Mouse (Mus musculus) lung, adult 2 months (tissue): ENCODE measurements at regions not wholly inside any gene's neighbourhood (a gene's known extent, or its start where the extent isn't known, plus 50 kb on each side); places are given as distances from the start of the nearest gene placed in this dataset.

Experiments
- DNase-seq: peaks from one replicate; pipeline ENCODE4 v3.0.0; 2022
- H3K4me1 ChIP-seq: fragments of 200-500 bp; 2 replicates; pipeline ENCODE4 v1.6.1; 2011; ENCODE audit warnings: low read length; ENCODE audit not compliant: control insufficient read depth, insufficient read depth
- H3K4me3 ChIP-seq: fragments of 200-500 bp; replicated peaks from 2 replicates; pipeline ENCODE3; 2011; ENCODE audit warnings: low read depth, mild to moderate bottlenecking, control low read depth, low read length; ENCODE audit errors: extremely low read depth
- CTCF ChIP-seq: fragments of 200-500 bp; IDR thresholded peaks from 2 replicates; pipeline ENCODE4 v1.5.1; 2011; ENCODE audit warnings: mild to moderate bottlenecking, low read length, control low read depth; ENCODE audit not compliant: insufficient read depth
- POLR2A ChIP-seq: fragments of 200-500 bp; IDR thresholded peaks from 2 replicates; pipeline ENCODE4 v1.6.1; 2011; ENCODE audit warnings: low read depth, mild to moderate bottlenecking, control low read depth, low read length, borderline replicate concordance; ENCODE audit errors: extremely low read depth
- whole genome bisulfite sequencing: fragments of 180-500 bp; shearing (Covaris S2); methylation state at CpG from one replicate; pipeline ENCODE4 v1.1.7; 2018; 5-methylcytosine and 5-hydroxymethylcytosine counted together

- WGBS = 88% methylated on average over 1 of the region's 1 CpGs
- TF ChIP-seq POLR2A (no peak), CTCF (no peak)
- no peaks in the 10 kb centered on the region for H3K4me1 ChIP-seq
- no peak overlapping the region for H3K4me3 ChIP-seq
- DNase-seq = no peak
These were observed 304.8 kb downstream of the Tbc1d1 start for GRCm38 (mm10) chr5:64460891-64461290.

DNA sequence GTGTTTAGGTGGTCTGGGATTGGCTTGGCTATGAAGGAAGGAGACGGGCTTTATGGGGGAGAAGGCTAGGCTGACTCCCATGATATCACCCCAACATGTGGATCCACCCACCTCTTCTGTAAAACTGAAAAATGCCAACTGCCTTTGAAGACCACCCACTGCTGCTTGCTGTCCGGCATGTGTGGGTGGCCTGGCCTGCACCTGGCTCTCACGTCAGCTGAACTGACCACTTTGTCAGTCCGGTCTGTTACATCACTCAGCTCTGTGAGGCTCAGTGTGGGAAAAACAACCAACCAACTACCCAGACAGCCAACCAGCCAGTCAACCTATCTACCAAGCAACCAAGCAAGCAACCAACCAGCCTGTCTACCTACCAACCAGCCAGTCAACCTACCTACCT, 305.5 kb downstream of the Tbc1d1 start:
- Histone ChIP-seq H3K4me1 (no peaks in the 10 kb centered on the region), H3K4me3 (no peak overlapping the region)
- 96% methylated on average over 4 of the region's 4 CpGs for WGBS
- DNase-seq = no peak
- TF ChIP-seq POLR2A (no peak), CTCF (no peak)

GRCm38 (mm10) chr5:64462411-64462810, 306.3 kb downstream of the Tbc1d1 start:
- no peak for DNase-seq
- no peaks in the 10 kb centered on the region for H3K4me1 ChIP-seq
- TF ChIP-seq CTCF (no peak), POLR2A (no peak)
- 68% methylated on average over 3 of the region's 3 CpGs for WGBS
- H3K4me3 ChIP-seq = no peak overlapping the region

GRCm38 (mm10) chr5:64463570-64463969, 307.5 kb downstream of the Tbc1d1 start:
- 75% methylated on average over 5 of the region's 5 CpGs for WGBS
- TF ChIP-seq CTCF = no peak
- TF ChIP-seq POLR2A = no peak
- H3K4me3 ChIP-seq = no peak overlapping the region
- no peak for DNase-seq
- peaks cover 4% of the 10 kb centered on the region; the same call in 1 of the 2 replicates for H3K4me1 ChIP-seq

DNA sequence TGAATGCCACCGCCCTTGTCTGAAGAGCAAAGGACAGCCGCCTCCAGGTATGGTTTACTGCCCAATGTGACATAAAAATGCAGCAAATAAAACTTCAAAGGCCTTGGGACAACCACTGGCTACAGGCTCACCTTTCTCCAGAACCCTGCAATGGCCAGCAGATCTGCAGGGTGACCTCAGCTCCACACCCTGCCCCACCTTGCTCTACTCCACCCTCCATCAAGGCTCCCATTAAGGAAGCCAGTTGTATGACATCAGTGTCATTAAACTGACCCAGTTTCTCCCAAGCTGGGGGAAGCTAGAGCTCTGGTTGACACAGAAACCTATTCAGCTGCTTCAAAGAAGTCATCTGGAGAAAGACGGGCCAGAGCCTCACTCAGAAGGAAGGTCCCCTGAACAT, 310.2 kb downstream of the Tbc1d1 start:
- Histone ChIP-seq H3K4me3 (no peak overlapping the region), H3K4me1 (peaks cover 4% of the 10 kb centered on the region; the same call in 1 of the 2 replicates)
- 94% methylated on average over 3 of the region's 3 CpGs for WGBS
- DNase-seq = no peak
- no peak for TF ChIP-seq CTCF
- no peak for TF ChIP-seq POLR2A

GRCm38 (mm10) chr5:64467856-64468255, 311.8 kb downstream of the Tbc1d1 start:
- H3K4me1 ChIP-seq = peaks cover 4% of the 10 kb centered on the region
- WGBS = 63% methylated on average over 3 of the region's 3 CpGs
- TF ChIP-seq POLR2A (no peak), CTCF (no peak)
- no peak overlapping the region for H3K4me3 ChIP-seq
- no peak for DNase-seq

GRCm38 (mm10) chr5:64468307-64468706, 312.2 kb downstream of the Tbc1d1 start:
- peaks cover 4% of the 10 kb centered on the region for H3K4me1 ChIP-seq
- 73% methylated on average over 7 of the region's 7 CpGs for WGBS

DNA sequence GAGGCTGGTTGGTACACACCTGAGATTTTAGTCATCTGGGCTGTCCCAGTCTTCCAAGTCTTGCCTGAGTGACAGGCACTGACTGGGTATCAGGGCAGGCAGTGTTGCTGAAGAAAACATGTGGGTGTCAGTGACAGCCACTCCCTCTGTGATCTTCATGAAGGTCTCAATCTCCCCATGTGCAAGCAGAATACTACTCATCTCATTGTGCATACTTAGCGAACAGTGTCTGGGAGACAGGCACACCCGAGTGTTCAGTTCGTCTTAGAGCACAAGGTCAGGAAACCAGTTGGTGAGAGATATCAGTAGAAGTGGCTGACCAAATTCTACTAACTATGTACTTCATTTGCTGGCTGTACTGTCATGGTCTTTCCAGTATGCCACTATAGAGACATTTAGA, 315.9 kb downstream of the Tbc1d1 start:
- H3K4me3 ChIP-seq = no peak overlapping the region
- TF ChIP-seq POLR2A (no peak), CTCF (no peak)
- peaks cover 4% of the 10 kb centered on the region for H3K4me1 ChIP-seq
- no peak for DNase-seq
- WGBS = 61% methylated on average over 3 of the region's 3 CpGs

More at GRCm38 (mm10) chr5:64468307-64468706, 312.2 kb downstream of the Tbc1d1 start:
- no peak for TF ChIP-seq POLR2A
- TF ChIP-seq CTCF = no peak
- DNase-seq = peak; percentile 18
- H3K4me3 ChIP-seq = no peak overlapping the region

DNA sequence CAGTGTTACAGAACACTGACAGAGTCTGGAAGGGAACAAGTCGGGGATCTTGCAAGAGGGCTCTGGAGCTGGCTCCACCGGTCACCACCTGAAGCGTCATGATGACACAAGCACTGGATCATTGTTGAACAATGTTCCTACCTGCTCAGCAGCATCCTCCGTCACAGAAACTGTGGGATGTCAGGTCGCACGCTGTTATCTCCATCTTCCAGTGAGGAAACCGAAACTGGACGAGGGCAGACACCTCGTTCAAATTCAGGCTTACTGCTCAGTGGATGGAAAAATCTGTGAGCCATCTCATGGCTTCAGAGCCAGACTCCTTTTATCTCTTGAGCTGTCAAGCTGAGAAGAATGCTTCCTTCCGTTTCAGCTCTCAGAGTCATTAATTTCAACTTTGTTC, 316.3 kb downstream of the Tbc1d1 start:
- DNase-seq = no peak
- Histone ChIP-seq H3K4me1 (peaks cover 4% of the 10 kb centered on the region), H3K4me3 (no peak overlapping the region)
- 53% methylated on average over 10 of the region's 10 CpGs for WGBS
- TF ChIP-seq CTCF (no peak), POLR2A (no peak)

- Histone ChIP-seq H3K4me1 (no peaks in the 10 kb centered on the region; the same call in 1 of the 2 replicates), H3K4me3 (no peak overlapping the region)
- DNase-seq = no peak
- no peak for TF ChIP-seq POLR2A
- no peak for TF ChIP-seq CTCF
- 90% methylated on average over 1 of the region's 1 CpGs for WGBS
These were observed 318.8 kb downstream of the Tbc1d1 start for GRCm38 (mm10) chr5:64474868-64475267.
